Mouse (Mus musculus): ENCODE data around the gene Gm11541.
"Not testable (repeated sequence)": the region's sequence is repeated elsewhere in the genome, so short reads cannot be mapped to it uniquely, and the experiment has no call there.

The Gm11541 gene

GRCm38 (mm10) chr11:94697140-94697539 is 7.2 kb downstream of the Gm11541 start:
- DNase-seq (ENCODE audit: low read depth, low spot score): peak; percentile 80

GRCm38 (mm10) chr11:94695508-94695907 is 8.8 kb downstream of the Gm11541 start:
- DNase-seq (ENCODE audit: low read depth, low spot score): no peak

GRCm38 (mm10) chr11:94692502-94692901 is 11.8 kb downstream of the Gm11541 start:
- not testable (repeated sequence) for DNase-seq (ENCODE audit: low read depth, low spot score)

GRCm38 (mm10) chr11:94687178-94687577 is 17.1 kb downstream of the Gm11541 start:
- no peak for DNase-seq (ENCODE audit: low read depth, low spot score)

GRCm38 (mm10) chr11:94682427-94682826 is 21.9 kb downstream of the Gm11541 start:
- no peak for DNase-seq (ENCODE audit: low read depth, low spot score)

- DNase-seq (ENCODE audit: low read depth, low spot score): peak; percentile 48
Observed at GRCm38 (mm10) chr11:94681640-94682039, 22.7 kb downstream of the Gm11541 start.

- peak; percentile 82 for DNase-seq (ENCODE audit: low read depth, low spot score)
Observed at GRCm38 (mm10) chr11:94680639-94681038, 23.7 kb downstream of the Gm11541 start.

- no peak for DNase-seq (ENCODE audit: low read depth, low spot score)
Observed at GRCm38 (mm10) chr11:94677607-94678145, 26.6 kb downstream of the Gm11541 start.

GRCm38 (mm10) chr11:94676754-94677606 is 27.3 kb downstream of the Gm11541 start, which contains the start of gene Xylt2:
Gene Xylt2, minus strand, starts transcription at chr11:94677515.
- DNase-seq (ENCODE audit: low read depth, low spot score): peak; percentile 88

GRCm38 (mm10) chr11:94676308-94676707 is 28.0 kb downstream of the Gm11541 start:
- no peak for DNase-seq (ENCODE audit: low read depth, low spot score)

GRCm38 (mm10) chr11:94675446-94675845 is 28.9 kb downstream of the Gm11541 start:
- DNase-seq (ENCODE audit: low read depth, low spot score): peak; percentile 54

- no peak for DNase-seq (ENCODE audit: low read depth, low spot score)
Observed at GRCm38 (mm10) chr11:94674984-94675383, 29.3 kb downstream of the Gm11541 start.

- no peak for DNase-seq (ENCODE audit: low read depth, low spot score)
Observed at GRCm38 (mm10) chr11:94665281-94665680, 39.0 kb downstream of the Gm11541 start.

- no peak for DNase-seq (ENCODE audit: low read depth, low spot score)
Observed at GRCm38 (mm10) chr11:94661344-94661743, 43.0 kb downstream of the Gm11541 start.

- DNase-seq (ENCODE audit: low read depth, low spot score): peak; percentile 90
Observed at GRCm38 (mm10) chr11:94653663-94654436, 50.4 kb downstream of the Gm11541 start, which contains the start of the genes Mrpl27 and Eme1. Gene Mrpl27, plus strand, starts transcription at chr11:94653767. Gene Eme1, minus strand, starts transcription at chr11:94653964.

GRCm38 (mm10) chr11:94652973-94653372 is 51.3 kb downstream of the Gm11541 start:
- no peak for DNase-seq (ENCODE audit: low read depth, low spot score)

- not testable (repeated sequence) for DNase-seq (ENCODE audit: low read depth, low spot score)
Observed at GRCm38 (mm10) chr11:94651241-94651640, 53.1 kb downstream of the Gm11541 start.

- DNase-seq (ENCODE audit: low read depth, low spot score): no peak
Observed at GRCm38 (mm10) chr11:94646457-94646856, 57.8 kb downstream of the Gm11541 start.

Measured in R1 (cell line).